Mouse (Mus musculus): ENCODE results near the gene Hdac7. TPM values are rescaled to one million over a fixed set of nuclear protein-coding genes. Genes with fewer than 3 reads are reported as not detected.

The Hdac7 gene
- total and polyA plus RNA-seq, 3 experiments: 23.7 to 61.8 (median 25.7) TPM

DNA sequence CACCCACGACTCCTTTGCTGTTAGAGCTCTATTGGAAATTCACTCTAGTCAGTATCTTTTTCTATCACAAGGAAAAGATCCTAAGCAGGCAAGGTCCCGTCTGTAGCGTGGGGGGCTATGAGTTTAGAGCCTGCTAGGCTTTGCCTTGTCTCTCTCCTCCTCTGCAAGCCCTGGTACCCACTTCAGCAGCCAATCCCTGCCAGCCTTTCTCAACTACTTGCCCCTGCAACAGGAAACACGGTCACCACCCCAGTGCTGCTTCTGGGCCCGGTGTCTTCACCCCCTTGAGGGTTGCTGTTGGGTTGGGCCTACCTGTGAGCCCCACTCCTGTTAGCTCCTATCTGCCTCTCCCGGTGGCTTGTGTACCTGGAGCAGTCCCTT, 22.3 kb downstream of the Hdac7 start:
- Histone ChIP-seq H3K36me3 (ENCODE audit: control insufficient read depth, insufficient read depth, low read length) (peaks cover 24% of the 10 kb centered on the region), H3K4me1 (ENCODE audit: control insufficient read depth, insufficient read depth, low read length) (peaks cover 49% of the 10 kb centered on the region), H3K4me3 (peak overlapping the region; percentile 27; the same call in 1 of the 2 replicates), H3K27ac (peak overlapping the region; percentile 88), H3K9ac (ENCODE audit: low read depth, low read length) (no peak overlapping the region; the same call in 1 of the 2 replicates), H3K27me3 (ENCODE audit: control insufficient read depth, insufficient read depth, low read length) (no peaks in the 10 kb centered on the region), H3K79me2 (replicated peaks; ENCODE audit: control insufficient read depth, insufficient read depth, low read length) (peaks cover 5% of the 10 kb centered on the region)
- peak; percentile 41 to 44 for DNase-seq
- 38% methylated on average over 6 of the region's 6 CpGs for WGBS
- TF ChIP-seq POLR2A (IDR thresholded peaks at IDR 0.05; ENCODE audit: insufficient read depth, low read depth, low read length): no peak
- TF ChIP-seq EP300 (IDR thresholded peaks at IDR 0.05; ENCODE audit: insufficient read depth, low read depth, low read length): no peak
- no peak for TF ChIP-seq CTCF (IDR thresholded peaks at IDR 0.05)
- intact Hi-C loops (cut with DNase I): loop anchor here (1.0 kb wide), 1 partner anchor 9 kb away; no protein-coding TSS in a partner anchor

DNA sequence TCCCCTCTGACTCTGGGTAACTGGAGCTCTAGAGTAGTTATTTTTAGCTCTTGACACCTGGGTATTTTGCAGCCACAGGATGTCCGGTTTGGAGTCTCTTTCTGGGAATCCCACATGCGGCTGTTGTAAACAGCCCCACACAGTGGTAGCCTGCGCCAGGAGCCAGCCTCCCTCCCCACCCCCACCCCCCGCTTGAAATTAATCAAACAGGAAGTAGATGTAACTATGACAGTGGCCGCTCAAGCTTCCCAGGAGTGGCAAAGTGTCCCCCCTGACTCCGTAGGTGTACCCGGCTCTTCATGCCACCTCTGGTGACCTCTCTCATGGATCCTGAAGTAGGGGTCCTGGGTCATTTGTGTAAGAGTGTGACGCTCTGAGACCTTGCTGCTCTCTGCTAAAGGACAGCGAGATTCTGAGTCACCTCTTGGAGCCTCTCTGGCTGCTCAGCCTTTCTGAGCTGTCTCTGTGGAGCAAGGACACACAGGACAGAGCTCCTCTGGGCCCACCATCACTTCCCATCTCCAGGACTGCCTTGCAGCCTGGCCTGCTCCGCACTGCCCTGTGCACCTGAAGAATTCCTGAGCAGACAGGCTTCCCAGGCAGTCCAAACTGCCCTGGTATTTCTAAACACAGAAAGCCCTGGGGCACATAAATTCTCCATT, 22.9 kb downstream of the Hdac7 start:
- intact Hi-C loops (cut with DNase I): loop anchor here (1.0 kb wide), 1 partner anchor 10 kb away; no protein-coding TSS in a partner anchor
- DNase-seq: peak; percentile 59 to 70
- Histone ChIP-seq H3K79me2 (replicated peaks; ENCODE audit: control insufficient read depth, insufficient read depth, low read length) (peaks cover 5% of the 10 kb centered on the region), H3K27ac (peak overlapping the region; percentile 88), H3K9ac (ENCODE audit: low read depth, low read length) (no peak overlapping the region), H3K36me3 (ENCODE audit: control insufficient read depth, insufficient read depth, low read length) (peaks cover 23% of the 10 kb centered on the region), H3K4me1 (ENCODE audit: control insufficient read depth, insufficient read depth, low read length) (peaks cover 47% of the 10 kb centered on the region), H3K27me3 (ENCODE audit: control insufficient read depth, insufficient read depth, low read length) (no peaks in the 10 kb centered on the region), H3K4me3 (peak overlapping the region; percentile 27)
- TF ChIP-seq CTCF (IDR thresholded peaks at IDR 0.05) (peak; percentile 58), EP300 (IDR thresholded peaks at IDR 0.05; ENCODE audit: insufficient read depth, low read depth, low read length) (peak; percentile 82; the same call in 1 of the 2 replicates), POLR2A (IDR thresholded peaks at IDR 0.05; ENCODE audit: insufficient read depth, low read depth, low read length) (no peak)
- WGBS: 12% methylated on average over 10 of the region's 10 CpGs

GRCm38 (mm10) chr15:97819937-97820336, 24.4 kb downstream of the Hdac7 start:
- 58% methylated on average over 9 of the region's 9 CpGs for WGBS
- peaks cover 5% of the 10 kb centered on the region for H3K79me2 ChIP-seq (replicated peaks; ENCODE audit: control insufficient read depth, insufficient read depth, low read length)
- TF ChIP-seq EP300 (IDR thresholded peaks at IDR 0.05; ENCODE audit: insufficient read depth, low read depth, low read length) (no peak), CTCF (IDR thresholded peaks at IDR 0.05) (no peak), POLR2A (IDR thresholded peaks at IDR 0.05; ENCODE audit: insufficient read depth, low read depth, low read length) (no peak)
- intact Hi-C loops (cut with DNase I): no loop called here
- no peak for DNase-seq
- no peak overlapping the region for H3K9ac ChIP-seq (ENCODE audit: low read depth, low read length)
- peak overlapping the region; percentile 88; the same call in 1 of the 2 replicates for H3K27ac ChIP-seq
- peaks cover 52% of the 10 kb centered on the region for H3K4me1 ChIP-seq (ENCODE audit: control insufficient read depth, insufficient read depth, low read length)
- H3K4me3 ChIP-seq: no peak overlapping the region
- no peaks in the 10 kb centered on the region for H3K27me3 ChIP-seq (ENCODE audit: control insufficient read depth, insufficient read depth, low read length)
- H3K36me3 ChIP-seq (ENCODE audit: control insufficient read depth, insufficient read depth, low read length): peaks cover 27% of the 10 kb centered on the region

GRCm38 (mm10) chr15:97816199-97816994, 27.9 kb downstream of the Hdac7 start:
- DNase-seq: no peak
- Histone ChIP-seq H3K27me3 (ENCODE audit: control insufficient read depth, insufficient read depth, low read length) (no peaks in the 10 kb centered on the region), H3K9ac (ENCODE audit: low read depth, low read length) (no peak overlapping the region), H3K36me3 (ENCODE audit: control insufficient read depth, insufficient read depth, low read length) (peaks cover 21% of the 10 kb centered on the region), H3K4me3 (no peak overlapping the region), H3K27ac (no peak overlapping the region; the same call in 1 of the 2 replicates), H3K4me1 (ENCODE audit: control insufficient read depth, insufficient read depth, low read length) (peaks cover 53% of the 10 kb centered on the region), H3K79me2 (replicated peaks; ENCODE audit: control insufficient read depth, insufficient read depth, low read length) (peaks cover 7% of the 10 kb centered on the region)
- WGBS: 64% methylated on average over 17 of the region's 17 CpGs
- intact Hi-C loops (cut with DNase I): no loop called here
- TF ChIP-seq EP300 (IDR thresholded peaks at IDR 0.05; ENCODE audit: insufficient read depth, low read depth, low read length): no peak
- no peak for TF ChIP-seq POLR2A (IDR thresholded peaks at IDR 0.05; ENCODE audit: insufficient read depth, low read depth, low read length)
- TF ChIP-seq CTCF (IDR thresholded peaks at IDR 0.05): peak; percentile 31

GRCm38 (mm10) chr15:97815254-97815653, 29.0 kb downstream of the Hdac7 start:
- H3K79me2 ChIP-seq (replicated peaks; ENCODE audit: control insufficient read depth, insufficient read depth, low read length): peaks cover 10% of the 10 kb centered on the region
- no peaks in the 10 kb centered on the region for H3K27me3 ChIP-seq (ENCODE audit: control insufficient read depth, insufficient read depth, low read length)
- peak overlapping the region; percentile 62; the same call in 1 of the 2 replicates for H3K27ac ChIP-seq
- WGBS: 73% methylated on average over 4 of the region's 4 CpGs
- DNase-seq: no peak
- peaks cover 18% of the 10 kb centered on the region for H3K36me3 ChIP-seq (ENCODE audit: control insufficient read depth, insufficient read depth, low read length)
- intact Hi-C loops (cut with DNase I): no loop called here
- TF ChIP-seq EP300 (IDR thresholded peaks at IDR 0.05; ENCODE audit: insufficient read depth, low read depth, low read length) (no peak), POLR2A (IDR thresholded peaks at IDR 0.05; ENCODE audit: insufficient read depth, low read depth, low read length) (no peak), CTCF (IDR thresholded peaks at IDR 0.05) (no peak)
- H3K9ac ChIP-seq (ENCODE audit: low read depth, low read length): no peak overlapping the region
- H3K4me1 ChIP-seq (ENCODE audit: control insufficient read depth, insufficient read depth, low read length): peaks cover 52% of the 10 kb centered on the region
- H3K4me3 ChIP-seq: no peak overlapping the region
